Mouse (Mus musculus): ENCODE data around the gene Syt17.
A peak's percentile ranks its signal among the peaks of the same experiment; 100 is the strongest.

GRCm38 (mm10) chr7:118486917-118487316, 38.9 kb upstream of the Syt17 start:
- TF ChIP-seq CHD2 (IDR thresholded peaks at IDR 0.05; ENCODE audit: low read depth, low read length) (no peak), MAFK (IDR thresholded peaks at IDR 0.05; ENCODE audit: insufficient read depth, low read depth, low read length) (peak; percentile 75), HCFC1 (IDR thresholded peaks at IDR 0.05; ENCODE audit: borderline replicate concordance, insufficient read depth, low read length) (no peak), ZNF384 (IDR thresholded peaks at IDR 0.05; ENCODE audit: low read depth, low read length) (no peak), ZC3H11A (IDR thresholded peaks at IDR 0.05; ENCODE audit: borderline replicate concordance, low read depth, low read length) (no peak)
